Mouse (Mus musculus) mouse trophoblast stem cell (cell line): ENCODE data around the gene Slc17a8.

Experiments used
- in situ Hi-C, 2 experiments: fragments of 300-500 bp; cut with MseI, MboI; formaldehyde crosslinking; loops; 2 replicates in 1 of 2; 3 replicates in 1 of 2; pipeline ENCODE4 v1.15.1; 2025

The Slc17a8 gene

GRCm38 (mm10) chr10:89531194-89531634 lies 89.8 kb downstream of the Slc17a8 start:
- in situ Hi-C loops = no loop called here

GRCm38 (mm10) chr10:89527054-89527453 lies 94.0 kb downstream of the Slc17a8 start:
- in situ Hi-C loops = no loop called here

- in situ Hi-C loops = no loop called here
Measured at GRCm38 (mm10) chr10:89525823-89526222, 95.2 kb downstream of the Slc17a8 start.
